Mouse (Mus musculus): ENCODE data around the gene Dnmt1. TPM values are rescaled to one million over a fixed set of nuclear protein-coding genes. Genes with fewer than 3 reads are reported as not detected.

Dnmt1 gene
- polyA plus RNA-seq, 1 experiment from 2014 or later = 67.7 TPM

DNA sequence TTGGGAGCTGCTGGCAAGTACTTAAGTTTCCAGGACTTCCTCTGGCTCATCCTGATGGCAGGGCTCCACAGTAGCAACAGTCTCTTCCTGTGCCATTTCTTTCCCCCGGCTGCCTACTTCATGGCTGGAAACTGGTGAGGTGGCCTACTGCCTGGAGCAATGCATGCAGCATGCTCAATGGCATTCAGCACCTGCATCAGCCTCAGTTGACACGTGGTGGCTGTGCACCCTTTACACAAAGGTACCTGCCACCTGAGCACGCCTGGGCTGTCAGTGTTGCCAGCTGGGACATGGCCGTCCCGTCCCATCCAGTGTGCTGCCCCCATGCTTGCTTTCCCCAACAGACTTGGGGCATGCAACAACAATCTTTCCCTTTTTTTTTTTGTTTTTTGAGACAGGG, 66.6 kb downstream of the Dnmt1 start:
- 73% methylated on average over 5 of the region's 5 CpGs for WGBS
- H3K9ac ChIP-seq (ENCODE audit: low read depth, low read length) = no peak overlapping the region
- H3K9me3 ChIP-seq (replicated peaks; ENCODE audit: control insufficient read depth, low read length, poor library complexity, severe bottlenecking) = no peaks in the 10 kb centered on the region
- no peak overlapping the region for H3K4me3 ChIP-seq (ENCODE audit: low read depth, low read length)
- H3K27me3 ChIP-seq (ENCODE audit: control insufficient read depth, insufficient read depth, low read depth, low read length) = no peaks in the 10 kb centered on the region
- H3K27ac ChIP-seq (ENCODE audit: low read length) = no peak overlapping the region
- peaks cover 15% of the 10 kb centered on the region for H3K4me1 ChIP-seq (ENCODE audit: control insufficient read depth, insufficient read depth, low read length)
- no peak for ATAC-seq
- H3K4me2 ChIP-seq (ENCODE audit: low read length) = no peak overlapping the region
- peaks cover 49% of the 10 kb centered on the region for H3K36me3 ChIP-seq (ENCODE audit: control insufficient read depth, insufficient read depth, low read length)

GRCm38 (mm10) chr9:20892104-20892653, 67.5 kb downstream of the Dnmt1 start:
- no peaks in the 10 kb centered on the region for H3K27me3 ChIP-seq (ENCODE audit: control insufficient read depth, insufficient read depth, low read depth, low read length)
- no peak overlapping the region for H3K9ac ChIP-seq (ENCODE audit: low read depth, low read length)
- H3K27ac ChIP-seq (ENCODE audit: low read length) = no peak overlapping the region
- H3K4me3 ChIP-seq (ENCODE audit: low read depth, low read length) = no peak overlapping the region
- H3K4me2 ChIP-seq (ENCODE audit: low read length) = no peak overlapping the region
- peaks cover 49% of the 10 kb centered on the region for H3K36me3 ChIP-seq (ENCODE audit: control insufficient read depth, insufficient read depth, low read length)
- H3K4me1 ChIP-seq (ENCODE audit: control insufficient read depth, insufficient read depth, low read length) = peaks cover 10% of the 10 kb centered on the region
- H3K9me3 ChIP-seq (replicated peaks; ENCODE audit: control insufficient read depth, low read length, poor library complexity, severe bottlenecking) = no peaks in the 10 kb centered on the region
- no peak for ATAC-seq
- 82% methylated on average over 5 of the region's 5 CpGs for WGBS

- Histone ChIP-seq H3K4me2 (ENCODE audit: low read length) (no peak overlapping the region), H3K27ac (ENCODE audit: low read length) (no peak overlapping the region), H3K4me3 (ENCODE audit: low read depth, low read length) (no peak overlapping the region), H3K27me3 (ENCODE audit: control insufficient read depth, insufficient read depth, low read depth, low read length) (no peaks in the 10 kb centered on the region), H3K36me3 (ENCODE audit: control insufficient read depth, insufficient read depth, low read length) (peaks cover 49% of the 10 kb centered on the region), H3K4me1 (ENCODE audit: control insufficient read depth, insufficient read depth, low read length) (peaks cover 9% of the 10 kb centered on the region), H3K9ac (ENCODE audit: low read depth, low read length) (no peak overlapping the region), H3K9me3 (replicated peaks; ENCODE audit: control insufficient read depth, low read length, poor library complexity, severe bottlenecking) (no peaks in the 10 kb centered on the region)
- no peak for ATAC-seq
- 84% methylated on average over 26 of the region's 26 CpGs for WGBS
Measured at GRCm38 (mm10) chr9:20891339-20892103, 68.2 kb downstream of the Dnmt1 start.

DNA sequence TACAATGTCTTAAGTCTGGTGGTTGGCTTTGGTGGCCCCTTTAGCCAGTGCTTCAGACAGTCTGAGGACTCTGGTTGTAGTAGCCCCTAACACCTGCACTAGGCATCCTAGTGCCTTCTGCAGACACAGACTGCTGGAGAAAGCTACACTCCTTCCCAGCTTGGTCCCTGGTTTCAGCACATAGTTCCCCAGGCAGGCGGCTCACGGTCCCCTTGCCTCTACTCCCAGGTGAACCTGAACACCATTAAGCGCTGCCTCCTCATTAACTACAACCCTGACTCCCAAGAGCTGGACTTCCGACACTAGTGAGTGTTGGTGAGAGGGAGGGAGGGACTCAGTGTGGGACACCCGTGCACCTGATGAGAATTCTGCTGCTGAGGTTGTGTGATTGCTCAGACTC, 69.3 kb downstream of the Dnmt1 start:
- H3K9me3 ChIP-seq (replicated peaks; ENCODE audit: control insufficient read depth, low read length, poor library complexity, severe bottlenecking) = no peaks in the 10 kb centered on the region
- no peaks in the 10 kb centered on the region for H3K27me3 ChIP-seq (ENCODE audit: control insufficient read depth, insufficient read depth, low read depth, low read length)
- no peak overlapping the region for H3K27ac ChIP-seq (ENCODE audit: low read length)
- H3K4me2 ChIP-seq (ENCODE audit: low read length) = no peak overlapping the region
- H3K4me1 ChIP-seq (ENCODE audit: control insufficient read depth, insufficient read depth, low read length) = peaks cover 9% of the 10 kb centered on the region
- H3K4me3 ChIP-seq (ENCODE audit: low read depth, low read length) = no peak overlapping the region
- no peak overlapping the region for H3K9ac ChIP-seq (ENCODE audit: low read depth, low read length)
- peaks cover 41% of the 10 kb centered on the region for H3K36me3 ChIP-seq (ENCODE audit: control insufficient read depth, insufficient read depth, low read length)
- no peak for ATAC-seq
- WGBS = 94% methylated on average over 5 of the region's 5 CpGs

- WGBS = 89% methylated on average over 29 of the region's 29 CpGs
- Histone ChIP-seq H3K4me1 (ENCODE audit: control insufficient read depth, insufficient read depth, low read length) (peaks cover 9% of the 10 kb centered on the region), H3K4me2 (ENCODE audit: low read length) (no peak overlapping the region; the same call in 1 of the 2 replicates), H3K27ac (ENCODE audit: low read length) (no peak overlapping the region), H3K4me3 (ENCODE audit: low read depth, low read length) (no peak overlapping the region), H3K36me3 (ENCODE audit: control insufficient read depth, insufficient read depth, low read length) (peaks cover 36% of the 10 kb centered on the region), H3K9me3 (replicated peaks; ENCODE audit: control insufficient read depth, low read length, poor library complexity, severe bottlenecking) (no peaks in the 10 kb centered on the region), H3K27me3 (ENCODE audit: control insufficient read depth, insufficient read depth, low read depth, low read length) (no peaks in the 10 kb centered on the region), H3K9ac (ENCODE audit: low read depth, low read length) (no peak overlapping the region)
- no peak for ATAC-seq
Measured at GRCm38 (mm10) chr9:20889185-20890141, 70.2 kb downstream of the Dnmt1 start.

DNA sequence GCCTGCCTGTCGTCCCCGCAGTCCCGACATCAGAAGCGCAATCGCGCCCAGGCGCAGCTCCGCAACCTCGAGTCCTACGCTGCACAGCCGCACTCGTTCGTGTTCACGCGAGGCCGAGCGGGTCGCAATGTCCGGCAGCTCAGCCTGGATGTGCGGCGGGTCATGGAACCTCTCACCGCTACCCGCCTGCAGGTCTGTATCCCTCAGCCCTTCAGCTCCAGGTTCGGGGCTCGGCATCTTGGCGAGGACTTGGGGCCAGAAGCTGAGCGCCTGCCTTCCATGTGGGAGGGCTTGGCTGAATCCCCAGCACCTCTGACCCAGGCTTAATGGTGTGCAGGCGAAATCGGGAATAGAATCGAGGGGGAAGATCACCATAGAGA, 71.3 kb downstream of the Dnmt1 start:
- Histone ChIP-seq H3K4me1 (ENCODE audit: control insufficient read depth, insufficient read depth, low read length) (peaks cover 9% of the 10 kb centered on the region), H3K4me2 (ENCODE audit: low read length) (peak overlapping the region; percentile 97), H3K9ac (ENCODE audit: low read depth, low read length) (peak overlapping the region; percentile 83), H3K27me3 (ENCODE audit: control insufficient read depth, insufficient read depth, low read depth, low read length) (no peaks in the 10 kb centered on the region), H3K36me3 (ENCODE audit: control insufficient read depth, insufficient read depth, low read length) (peaks cover 30% of the 10 kb centered on the region), H3K27ac (ENCODE audit: low read length) (peak overlapping the region; percentile 51), H3K4me3 (ENCODE audit: low read depth, low read length) (peak overlapping the region; percentile 89), H3K9me3 (replicated peaks; ENCODE audit: control insufficient read depth, low read length, poor library complexity, severe bottlenecking) (no peaks in the 10 kb centered on the region)
- ATAC-seq = peak; percentile 61
- 0% methylated on average over 29 of the region's 30 CpGs for WGBS

- WGBS = under 1% methylated on average over 42 of the region's 43 CpGs
- H3K9ac ChIP-seq (ENCODE audit: low read depth, low read length) = peak within 1 kb of the TSS; percentile 83
Measured at GRCm38 (mm10) chr9:20887704-20888385, 71.8 kb downstream of the Dnmt1 start, which contains the start of gene Ppan. Ppan (plus strand) TSS chr9:20888175.

GRCm38 (mm10) chr9:20887191-20887590, 72.5 kb downstream of the Dnmt1 start:
- Histone ChIP-seq H3K4me2 (ENCODE audit: low read length) (peak overlapping the region; percentile 62), H3K27ac (ENCODE audit: low read length) (peak overlapping the region; percentile 34; the same call in 1 of the 2 replicates), H3K4me1 (ENCODE audit: control insufficient read depth, insufficient read depth, low read length) (peaks cover 9% of the 10 kb centered on the region), H3K9me3 (replicated peaks; ENCODE audit: control insufficient read depth, low read length, poor library complexity, severe bottlenecking) (no peaks in the 10 kb centered on the region), H3K27me3 (ENCODE audit: control insufficient read depth, insufficient read depth, low read depth, low read length) (no peaks in the 10 kb centered on the region), H3K9ac (ENCODE audit: low read depth, low read length) (no peak overlapping the region), H3K36me3 (ENCODE audit: control insufficient read depth, insufficient read depth, low read length) (peaks cover 28% of the 10 kb centered on the region), H3K4me3 (ENCODE audit: low read depth, low read length) (peak overlapping the region; percentile 89; the same call in 1 of the 2 replicates)
- ATAC-seq = no peak
- 89% methylated on average over 6 of the region's 6 CpGs for WGBS

More at GRCm38 (mm10) chr9:20887704-20888385, 71.8 kb downstream of the Dnmt1 start, which contains the start of gene Ppan:
- Histone ChIP-seq H3K36me3 (ENCODE audit: control insufficient read depth, insufficient read depth, low read length) (peaks cover 30% of the 10 kb centered on the region), H3K4me3 (ENCODE audit: low read depth, low read length) (peak within 1 kb of the TSS; percentile 89), H3K4me2 (ENCODE audit: low read length) (peak within 1 kb of the TSS; percentile 97), H3K27me3 (ENCODE audit: control insufficient read depth, insufficient read depth, low read depth, low read length) (no peaks in the 10 kb centered on the region), H3K9me3 (replicated peaks; ENCODE audit: control insufficient read depth, low read length, poor library complexity, severe bottlenecking) (no peaks in the 10 kb centered on the region), H3K27ac (ENCODE audit: low read length) (peak within 1 kb of the TSS; percentile 90), H3K4me1 (ENCODE audit: control insufficient read depth, insufficient read depth, low read length) (peaks cover 9% of the 10 kb centered on the region)
- peak; percentile 97 for ATAC-seq

Data from midbrain, embryonic 16.5 days (tissue).